Mouse (Mus musculus): ENCODE measurements around the gene Tas2r115. TPM values are rescaled to one million over a fixed set of nuclear protein-coding genes. Genes with fewer than 3 reads are reported as not detected.

Gene Tas2r115
- not detected in 2 replicates for polyA plus RNA-seq (2012; ENCODE audit: low replicate concordance)

DNA sequence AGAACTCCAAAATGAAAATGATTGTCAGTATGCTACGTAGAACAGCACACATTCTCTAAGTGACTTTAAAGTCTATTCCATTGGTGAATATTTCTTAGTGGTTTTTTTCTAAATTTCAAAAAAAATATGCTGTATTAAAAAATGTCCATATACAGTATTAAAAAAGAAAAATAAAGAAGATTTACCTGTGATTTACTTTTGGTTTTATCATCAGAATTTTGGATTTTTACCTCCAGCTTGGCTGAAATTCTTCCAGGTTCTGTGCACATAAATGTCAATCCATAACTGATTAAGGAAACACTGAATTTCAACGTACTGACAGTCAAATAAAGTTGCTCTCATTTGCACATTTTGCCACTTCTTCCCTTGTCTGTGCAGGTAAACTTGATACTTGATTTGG, at the start of gene Tas2r115:
Gene Tas2r115 (minus strand): TSS at position 101 of the 400 bp plus-strand sequence.

DNA sequence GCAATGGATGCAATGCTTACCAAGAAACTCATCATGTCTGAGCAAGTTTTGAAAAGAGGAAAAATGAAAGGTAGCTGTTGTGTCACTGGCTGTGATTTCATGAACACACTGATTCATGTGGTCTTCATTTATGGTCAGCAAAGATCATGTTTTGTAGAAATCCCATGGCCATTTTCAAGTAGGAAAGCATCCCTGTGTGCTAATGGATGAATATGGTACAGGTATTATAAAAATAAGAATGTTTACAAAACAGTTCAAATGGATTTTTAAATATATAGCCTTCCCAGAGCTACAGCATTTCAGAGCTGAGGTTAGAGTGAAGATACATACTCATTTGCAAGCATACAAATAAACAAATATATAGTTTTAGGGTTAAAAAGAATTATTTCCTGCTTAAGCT, 40.2 kb upstream of the Tas2r115 start, which contains the start of gene Tas2r136:
Gene Tas2r136 (minus strand): TSS at position 101 of the 400 bp plus-strand sequence.

DNA sequence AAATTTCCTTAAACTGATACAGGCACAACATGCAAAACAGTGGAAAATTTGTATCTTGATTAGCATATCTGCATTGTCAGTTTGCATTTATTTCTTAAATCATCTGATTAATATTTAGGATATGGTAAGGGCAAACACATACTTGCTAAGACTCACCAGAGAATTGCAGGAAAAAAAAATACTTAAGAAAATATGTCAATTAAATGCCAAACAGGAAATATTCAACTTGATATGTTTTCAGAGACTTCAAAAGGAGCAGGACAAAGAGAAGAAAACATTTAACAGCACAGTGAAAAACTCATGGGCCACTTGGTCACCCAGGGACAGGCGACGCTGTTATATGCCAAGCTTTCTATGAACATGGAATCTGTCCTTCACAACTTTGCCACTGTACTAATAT, 24.0 kb upstream of the Tas2r115 start, which contains the start of gene Tas2r102:
Gene Tas2r102 (plus strand): TSS at position 301 of the 400 bp plus-strand sequence.

DNA sequence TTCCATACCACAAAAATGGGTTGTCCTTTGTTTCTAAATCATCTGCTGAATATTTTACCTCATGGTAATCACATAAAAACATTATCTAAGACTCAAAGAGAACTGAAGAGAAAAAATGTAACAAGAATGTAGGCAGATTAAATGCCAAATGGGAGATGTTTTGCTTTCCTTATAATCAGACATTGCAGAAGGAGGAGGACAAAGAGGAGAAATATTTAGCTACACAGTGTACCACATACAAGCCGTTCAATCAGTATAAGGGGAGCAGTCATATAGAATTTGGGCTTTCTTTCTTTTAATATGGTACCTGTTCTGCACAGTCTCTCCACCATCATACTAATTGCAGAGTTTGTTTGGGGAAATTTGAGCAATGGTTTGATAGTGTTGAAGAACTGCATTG, 16.6 kb upstream of the Tas2r115 start, which contains the start of gene Tas2r124:
Gene Tas2r124 (plus strand): TSS at position 301 of the 400 bp plus-strand sequence.

DNA sequence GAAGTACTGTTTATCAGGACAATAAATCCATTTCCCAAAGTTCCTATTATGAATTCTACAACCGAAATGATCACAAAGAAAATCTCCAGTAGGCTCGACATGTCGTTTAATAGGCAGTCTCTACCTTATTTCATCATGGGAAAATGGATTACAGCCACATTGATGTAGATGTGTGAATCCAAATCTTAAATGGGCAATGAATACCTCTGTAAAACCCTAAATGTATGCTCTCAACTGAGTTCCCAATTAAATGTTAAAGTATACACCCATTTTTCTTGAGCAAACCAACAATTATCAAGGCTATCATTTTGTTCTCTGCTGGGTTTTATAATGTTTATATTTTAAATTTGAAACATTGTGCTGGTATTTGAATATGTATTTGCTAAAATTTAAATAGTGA, 26.0 kb downstream of the Tas2r115 start, which contains the start of gene Tas2r122:
Gene Tas2r122 (minus strand): TSS at position 101 of the 400 bp plus-strand sequence.

DNA sequence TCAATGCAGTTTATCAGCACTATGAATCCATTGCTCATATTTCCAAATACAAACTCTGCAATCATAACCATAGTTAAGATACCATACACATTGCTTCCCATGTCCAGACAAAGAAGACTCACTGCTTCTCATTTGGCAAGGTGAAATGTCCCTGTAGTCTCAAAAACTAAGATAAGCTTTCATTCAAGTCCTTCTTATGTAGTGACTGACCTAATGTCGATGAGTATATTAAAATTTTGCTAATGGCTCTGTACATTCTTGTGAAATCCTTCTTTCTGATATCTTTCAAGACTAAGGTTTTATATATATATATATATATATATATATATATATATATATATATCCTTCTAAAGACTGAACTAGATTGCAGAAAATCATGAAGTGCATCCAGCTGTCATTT, 36.9 kb downstream of the Tas2r115 start, which contains the start of gene Tas2r121:
Gene Tas2r121 (minus strand): TSS at position 101 of the 400 bp plus-strand sequence.

Other genes with a start within 250 kb of the Tas2r115 start
- not detected in 2 replicates for gene Prh1, start 168.2 kb downstream of the Tas2r115 start, polyA plus RNA-seq (2012; ENCODE audit: low replicate concordance)
- not detected in 2 replicates for gene Prp2, start 142.1 kb downstream of the Tas2r115 start, polyA plus RNA-seq (2012; ENCODE audit: low replicate concordance)
- gene A630073D07Rik, start 86.5 kb downstream of the Tas2r115 start, polyA plus RNA-seq (2012; ENCODE audit: low replicate concordance) = not detected in 2 replicates
- gene Tas2r120, start 81.1 kb downstream of the Tas2r115 start, polyA plus RNA-seq (2012; ENCODE audit: low replicate concordance) = not detected in 2 replicates
- not detected in 2 replicates for gene Tas2r121, start 37.0 kb downstream of the Tas2r115 start, polyA plus RNA-seq (2012; ENCODE audit: low replicate concordance)
- not detected in 2 replicates for gene Tas2r122, start 26.1 kb downstream of the Tas2r115 start, polyA plus RNA-seq (2012; ENCODE audit: low replicate concordance)
- not detected in 2 replicates for gene Tas2r124, start 16.7 kb upstream of the Tas2r115 start, polyA plus RNA-seq (2012; ENCODE audit: low replicate concordance)
- gene Tas2r102, start 24.1 kb upstream of the Tas2r115 start, polyA plus RNA-seq (2012; ENCODE audit: low replicate concordance) = not detected in 2 replicates
- not detected in 2 replicates for gene Tas2r136, start 40.1 kb upstream of the Tas2r115 start, polyA plus RNA-seq (2012; ENCODE audit: low replicate concordance)
- gene Tas2r117, start 64.8 kb upstream of the Tas2r115 start, polyA plus RNA-seq (2012; ENCODE audit: low replicate concordance) = not detected in 2 replicates
- gene Tas2r123, start 109.1 kb upstream of the Tas2r115 start, polyA plus RNA-seq (2012; ENCODE audit: low replicate concordance) = not detected in 2 replicates
- gene Tas2r116, start 117.4 kb upstream of the Tas2r115 start, polyA plus RNA-seq (2012; ENCODE audit: low replicate concordance) = not detected in 2 replicates
- not detected in 2 replicates for gene Tas2r110, start 130.0 kb upstream of the Tas2r115 start, polyA plus RNA-seq (2012; ENCODE audit: low replicate concordance)
- gene Tas2r113, start 155.0 kb upstream of the Tas2r115 start, polyA plus RNA-seq (2012; ENCODE audit: low replicate concordance) = not detected in 2 replicates
- not detected in 2 replicates for gene Tas2r125, start 171.6 kb upstream of the Tas2r115 start, polyA plus RNA-seq (2012; ENCODE audit: low replicate concordance)
- not detected in 2 replicates for gene Tas2r129, start 213.1 kb upstream of the Tas2r115 start, polyA plus RNA-seq (2012; ENCODE audit: low replicate concordance)
- gene Tas2r131, start 219.9 kb upstream of the Tas2r115 start, polyA plus RNA-seq (2012; ENCODE audit: low replicate concordance) = not detected in 2 replicates
- gene Tas2r109, start 242.9 kb upstream of the Tas2r115 start, polyA plus RNA-seq (2012; ENCODE audit: low replicate concordance) = not detected in 2 replicates

Measured in hematopoietic multipotent progenitor cell, adult 10-12 weeks (in vitro differentiated cells).